Mouse (Mus musculus) cerebellum, adult (tissue): ENCODE measurements at regions not wholly inside any gene's neighbourhood (a gene's known extent, or its start where the extent isn't known, plus 50 kb on each side); places are given as distances from the start of the nearest gene placed in this dataset.

ENCODE experiments used
- ATAC-seq: cut with Nextera tagmentation; 2 replicates; pipeline ENCODE4 v1.9.2; 2017; ENCODE audit warnings: mild to moderate bottlenecking, moderate library complexity, mixed read lengths; ENCODE audit not compliant: insufficient number of reproducible peaks, low FRiP score, low TSS enrichment

GRCm38 (mm10) chr16:30155486-30156246 lies 91.5 kb downstream of the Hes1 start:
- ATAC-seq: no peak

- no peak for ATAC-seq
These were observed 94.0 kb downstream of the Hes1 start for GRCm38 (mm10) chr16:30158184-30158583.

DNA sequence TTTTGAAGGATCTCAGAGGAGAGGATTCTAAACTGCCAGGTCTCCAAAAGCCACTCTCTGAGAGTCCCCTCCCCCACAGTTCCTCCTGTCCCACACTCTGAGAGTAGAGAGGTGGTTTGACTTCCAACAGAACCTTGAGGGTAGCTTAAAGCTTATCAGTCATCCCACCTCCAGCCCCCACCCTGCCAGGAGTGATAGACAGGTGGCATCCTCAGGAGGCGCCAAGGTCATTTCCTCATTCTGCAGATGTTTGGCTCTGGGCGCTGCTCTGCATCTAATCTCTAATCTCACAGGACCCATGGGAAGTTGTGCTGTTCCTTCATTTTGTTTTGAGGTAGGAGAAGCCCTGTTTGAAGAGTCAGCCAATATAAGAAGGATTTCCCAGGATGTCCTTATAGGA lies 96.2 kb downstream of the Hes1 start:
- no peak for ATAC-seq

- ATAC-seq: no peak
These were observed 99.1 kb downstream of the Hes1 start for GRCm38 (mm10) chr16:30163303-30163702.

DNA sequence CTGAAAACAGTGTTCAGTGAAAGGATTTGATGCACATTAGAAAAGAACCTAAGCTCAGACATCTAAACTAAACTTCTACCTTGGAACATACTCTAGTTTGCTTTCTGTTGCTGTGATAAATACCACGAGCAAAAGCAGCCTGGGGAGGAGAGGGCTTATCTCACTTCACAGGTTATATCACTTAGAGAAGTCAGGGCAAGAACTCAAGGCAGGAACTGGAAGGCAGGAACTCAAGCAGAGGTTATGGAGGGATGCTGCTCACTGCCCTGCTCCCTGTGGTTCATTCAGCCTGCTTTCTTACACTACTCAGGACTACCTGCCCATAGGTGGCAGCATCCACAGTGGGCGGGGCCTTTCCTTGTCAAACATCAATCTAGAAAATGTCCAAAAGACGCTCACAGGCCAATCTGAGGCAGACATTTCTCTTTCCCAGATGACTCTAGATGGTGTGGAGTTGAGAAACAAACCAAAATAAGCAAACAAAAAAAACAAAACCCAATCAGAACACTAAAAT lies 101.5 kb downstream of the Hes1 start:
- ATAC-seq: no peak

DNA sequence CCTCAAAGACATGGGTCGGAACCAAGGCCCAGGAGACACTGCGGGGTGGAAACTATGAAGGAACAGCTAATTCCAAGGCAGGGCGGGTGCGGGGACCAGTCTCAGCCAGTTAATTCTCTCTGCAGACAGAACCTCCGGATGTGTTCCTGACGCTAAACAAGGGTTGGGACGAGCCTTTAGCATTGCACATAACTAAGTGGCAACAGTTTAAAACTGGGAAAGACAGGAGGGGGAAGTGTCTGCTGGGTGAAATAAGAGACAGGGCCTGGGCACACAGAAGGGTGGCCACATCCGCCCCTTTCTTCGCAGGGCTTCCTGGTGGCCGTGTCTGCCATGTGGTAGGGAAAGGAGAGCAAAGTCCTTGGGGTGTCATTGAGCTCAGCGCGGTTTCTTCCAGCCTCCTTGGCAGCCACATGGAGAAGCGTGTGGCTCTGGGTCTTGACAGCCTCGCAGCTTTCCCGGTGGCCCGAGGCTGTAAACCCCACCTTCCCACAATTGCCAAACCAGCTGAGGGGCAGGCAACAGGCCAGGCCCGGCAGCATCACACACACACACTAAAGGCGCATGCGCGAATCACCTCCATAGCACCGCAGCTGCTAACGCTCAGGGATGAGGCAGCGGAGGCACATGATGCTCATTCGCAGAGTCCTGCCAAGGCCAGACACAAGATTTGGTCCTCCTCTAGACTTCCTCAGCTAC lies 95.8 kb downstream of the Cpn2 start:
- ATAC-seq: peak; percentile 75

- no peak for ATAC-seq
These were observed 95.1 kb downstream of the Cpn2 start for GRCm38 (mm10) chr16:30172136-30172731.

- ATAC-seq: no peak
These were observed 94.5 kb downstream of the Cpn2 start for GRCm38 (mm10) chr16:30172798-30173202.

DNA sequence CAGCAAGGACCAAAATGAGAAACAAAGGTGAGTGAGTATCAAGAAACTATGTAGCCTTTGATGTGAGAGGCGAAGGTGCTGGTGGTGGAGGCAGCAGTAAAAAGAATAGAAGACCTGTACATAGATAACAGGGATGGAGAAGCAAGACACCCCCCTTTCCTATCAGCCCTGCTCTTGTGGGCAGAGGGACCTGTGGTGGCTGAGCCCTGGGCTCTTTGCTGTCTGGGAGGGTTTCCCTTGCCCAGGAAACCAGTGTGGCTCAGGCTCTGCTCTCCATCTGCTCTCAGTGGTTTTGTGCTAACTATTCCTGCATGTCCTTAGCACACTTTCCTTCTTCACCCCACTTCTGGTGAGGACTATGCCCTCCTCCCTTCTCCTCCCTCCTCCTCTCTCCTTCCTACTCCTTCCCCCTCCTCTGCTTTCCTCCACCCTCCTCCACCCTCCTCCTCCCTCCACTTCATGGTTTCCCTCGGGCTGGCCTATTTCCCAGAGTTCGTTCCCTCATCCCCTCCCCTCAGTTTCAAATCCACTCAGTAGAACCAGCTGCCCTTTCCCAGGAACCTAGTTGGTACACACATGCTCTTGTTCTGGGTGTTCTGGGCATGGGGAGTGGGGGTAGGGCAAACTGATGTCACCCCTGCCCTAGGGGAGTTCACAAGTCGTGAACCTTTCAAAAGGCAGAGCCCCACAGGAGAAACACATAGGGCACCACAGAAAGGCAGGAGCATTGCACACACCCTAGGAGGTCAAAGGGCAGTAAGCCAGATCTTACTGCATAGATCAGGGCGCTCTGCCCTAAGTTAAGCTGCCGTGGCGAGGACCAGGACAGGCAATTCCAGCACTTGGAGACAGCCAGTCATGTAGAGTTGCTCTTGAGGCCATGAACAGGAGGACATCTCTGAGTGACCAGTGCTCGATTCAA lies 93.1 kb downstream of the Cpn2 start:
- no peak for ATAC-seq

DNA sequence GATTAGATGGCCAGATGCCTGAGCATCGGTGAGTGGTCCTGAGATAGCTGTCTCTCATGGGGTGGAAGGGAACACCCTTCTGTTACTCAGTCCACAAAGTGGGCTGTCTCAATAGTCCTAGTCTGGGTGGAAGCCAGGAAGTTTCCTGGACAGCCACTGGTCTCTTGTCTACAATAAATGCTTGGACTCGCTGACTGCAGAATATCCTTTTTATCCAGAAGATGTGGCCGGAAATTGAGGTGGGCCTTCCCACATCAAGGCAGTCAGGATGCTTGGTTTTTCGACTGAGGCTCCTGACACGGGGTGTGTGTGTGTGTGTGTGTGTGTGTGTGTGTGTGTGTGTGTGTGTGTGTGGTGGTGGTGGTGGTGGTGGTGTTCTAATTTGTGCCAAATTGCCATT lies 91.0 kb downstream of the Cpn2 start:
- no peak for ATAC-seq

- no peak for ATAC-seq
These were observed 89.5 kb downstream of the Cpn2 start for GRCm38 (mm10) chr16:30177769-30178168.

GRCm38 (mm10) chr16:30178596-30178995 lies 88.7 kb downstream of the Cpn2 start:
- ATAC-seq: no peak

DNA sequence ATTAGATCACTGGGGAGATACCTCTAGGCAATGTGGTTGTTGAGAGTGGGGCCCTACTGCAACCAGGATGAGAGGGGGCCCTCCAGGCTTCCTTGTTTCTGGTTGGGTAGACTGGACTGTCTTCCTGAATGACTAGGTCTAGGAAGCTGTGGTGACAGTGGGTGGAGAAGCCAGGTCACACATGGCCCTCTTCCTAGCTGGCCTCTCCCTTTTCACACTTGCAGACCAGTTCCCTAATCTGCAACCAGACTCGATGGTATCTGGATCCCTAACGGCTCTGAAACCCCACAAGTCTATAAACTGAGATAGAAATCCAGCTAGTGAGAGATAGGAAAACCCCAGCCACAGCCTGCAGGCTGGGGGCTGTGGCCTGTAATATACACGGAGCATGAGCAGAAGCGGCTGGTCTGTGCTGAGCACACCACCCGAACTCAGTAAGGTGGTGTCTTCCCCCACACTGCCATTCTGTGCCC lies 87.8 kb downstream of the Cpn2 start:
- ATAC-seq: no peak

DNA sequence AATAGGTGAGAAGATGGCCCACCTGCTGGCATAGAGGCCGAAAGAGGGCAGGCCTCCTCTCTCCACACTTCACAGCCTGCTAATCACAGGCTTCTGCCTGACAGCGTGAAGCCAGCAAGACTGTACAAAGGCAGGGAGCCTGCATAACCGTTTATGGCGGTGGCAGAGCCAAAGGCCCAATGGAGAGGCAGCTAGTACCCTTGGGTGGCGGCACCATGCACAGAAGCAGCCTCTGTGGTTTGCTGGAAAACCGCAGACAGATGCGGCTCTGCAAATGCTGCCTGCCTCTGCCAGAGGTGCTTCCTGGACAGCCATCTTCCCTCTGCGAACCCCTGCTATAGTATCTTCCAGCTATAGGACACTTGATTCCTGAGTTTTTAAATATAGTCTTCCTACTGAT lies 86.2 kb downstream of the Cpn2 start:
- no peak for ATAC-seq

- no peak for ATAC-seq
These were observed 82.6 kb downstream of the Cpn2 start for GRCm38 (mm10) chr16:30184591-30185265.

GRCm38 (mm10) chr16:30185707-30186106 lies 81.6 kb downstream of the Cpn2 start:
- no peak for ATAC-seq

DNA sequence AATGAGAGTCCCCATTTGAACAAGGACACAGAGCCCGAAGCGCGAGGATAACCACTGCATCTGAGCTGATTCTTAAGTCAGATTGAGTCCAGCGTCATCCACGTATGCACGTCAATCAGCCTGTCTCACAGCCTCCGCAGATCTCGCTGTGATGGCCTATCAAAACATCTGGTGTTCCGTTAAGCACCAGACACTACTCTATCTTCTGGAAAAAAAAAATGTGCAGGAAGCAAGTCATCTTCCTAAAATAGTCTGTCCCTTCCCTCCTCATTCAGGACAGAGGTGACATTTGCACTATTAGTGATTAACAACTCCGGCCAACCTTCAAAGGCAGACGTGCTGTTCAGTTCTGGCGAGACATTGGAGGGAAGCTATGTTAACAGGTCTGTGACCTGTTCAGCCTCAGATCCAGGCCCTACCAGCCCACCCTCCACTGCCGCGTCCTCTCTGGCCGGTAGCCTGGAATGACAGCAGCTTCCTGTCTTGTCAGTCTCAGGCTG lies 81.0 kb downstream of the Cpn2 start:
- no peak for ATAC-seq

DNA sequence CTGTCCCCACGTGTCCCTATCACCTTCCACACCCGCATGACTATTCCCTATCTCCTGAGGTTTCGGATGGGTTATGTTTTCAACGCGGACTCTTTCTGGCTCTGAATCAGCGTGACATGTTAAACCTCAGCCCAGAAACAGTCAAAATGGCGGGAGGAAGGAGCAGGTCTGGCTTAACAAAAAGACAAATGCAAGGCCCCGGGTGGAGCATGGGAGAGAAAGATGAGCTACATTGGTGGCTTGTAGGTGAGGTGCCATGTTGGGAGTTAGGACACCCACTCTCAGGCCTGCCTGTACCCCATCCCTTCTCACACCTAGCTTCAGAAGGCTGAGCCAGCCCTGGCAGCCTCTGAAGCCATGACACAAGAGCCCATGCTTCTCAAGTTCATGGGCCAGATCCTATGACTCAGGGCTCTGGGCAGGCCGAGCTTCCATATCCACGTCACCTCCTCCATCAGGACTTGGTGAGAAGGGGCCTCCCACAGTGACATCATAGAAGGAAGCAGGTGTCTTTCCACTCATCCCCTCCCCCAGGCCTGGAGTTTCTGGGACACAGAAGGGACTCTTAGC lies 80.5 kb downstream of the Cpn2 start:
- ATAC-seq: no peak

GRCm38 (mm10) chr16:30187400-30187799 lies 79.9 kb downstream of the Cpn2 start:
- no peak for ATAC-seq
